Mouse (Mus musculus) embryonic fibroblast, embryonic 13.5 days (primary cell): ENCODE measurements around the gene Zbtb46.

Experiments
- CTCF ChIP-seq: IDR thresholded peaks from 2 replicates; pipeline ENCODE4 v1.5.1; 2011; ENCODE audit warnings: mild to moderate bottlenecking, control low read depth, low read length, moderate library complexity, borderline replicate concordance; ENCODE audit not compliant: insufficient read depth
- POLR2A ChIP-seq: IDR thresholded peaks from 2 replicates; pipeline ENCODE4 v1.6.1; 2011; ENCODE audit warnings: low read depth, mild to moderate bottlenecking, control low read depth, low read length, moderate library complexity

DNA sequence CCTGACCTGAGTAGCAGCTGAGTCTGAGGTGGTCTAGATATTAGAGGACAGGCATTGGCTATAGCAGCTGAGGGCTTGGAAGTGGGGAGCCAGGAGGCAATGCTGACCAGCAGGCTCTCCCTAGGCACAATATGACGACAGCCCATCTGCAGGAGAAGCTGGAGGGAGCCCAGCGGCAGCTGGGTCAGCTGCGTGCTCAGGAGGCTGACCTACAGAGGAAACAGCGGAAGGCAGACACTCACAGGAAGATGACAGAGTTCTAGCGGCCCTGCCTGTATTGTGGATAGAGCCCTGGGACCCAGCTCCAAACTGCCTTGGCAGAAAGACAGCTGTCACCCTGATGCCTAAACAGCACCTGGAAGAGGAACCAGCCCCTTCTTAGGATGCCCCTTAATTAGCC lies 79.0 kb downstream of the Zbtb46 start:
- TF ChIP-seq CTCF (no peak), POLR2A (no peak)
